Mouse (Mus musculus) kidney, embryonic 16.5 days (tissue): ENCODE results near the gene Rnf227. TPM values are rescaled to one million over a fixed set of nuclear protein-coding genes. Genes with fewer than 3 reads are reported as not detected.

Experiments used
- polyA plus RNA-seq: library from polyadenylated mRNA; unstranded; fragments of >200 nt; fragmentation: Nextera tagmentation; extraction: Ambion mirVana; gene quantifications from 2 replicates; pipeline ENCODE4 v1.2.1, GENCODE M21; 2015

Rnf227 gene
- polyA plus RNA-seq, 1 experiment from 2014 or later: 17.8 TPM

Other genes starting within 250 kb of the Rnf227 start
- gene Per1, start 245.2 kb upstream of the Rnf227 start, polyA plus RNA-seq: 11.4 and 15.6 TPM in 2 replicates
- gene Hes7, start 220.1 kb upstream of the Rnf227 start, polyA plus RNA-seq: 0.39 and 0.51 TPM in 2 replicates
- 0.33 and 0.42 TPM in 2 replicates for gene 9130213A22Rik, start 217.9 kb upstream of the Rnf227 start, polyA plus RNA-seq
- 0.32 and 0.76 TPM in 2 replicates for gene Aloxe3, start 214.6 kb upstream of the Rnf227 start, polyA plus RNA-seq
- gene Alox12b, start 183.5 kb upstream of the Rnf227 start, polyA plus RNA-seq: 0.30 and 0.41 TPM in 2 replicates
- gene Alox8, start 142.6 kb upstream of the Rnf227 start, polyA plus RNA-seq: 0.46 and 0.72 TPM in 2 replicates
- 0.17 and 0.27 TPM in 2 replicates for gene Gucy2e, start 103.4 kb upstream of the Rnf227 start, polyA plus RNA-seq
- gene Cntrob, start 16.7 kb upstream of the Rnf227 start, polyA plus RNA-seq: 22.4 and 23.2 TPM in 2 replicates
- 166 and 172 TPM in 2 replicates for gene Trappc1, start 16.5 kb upstream of the Rnf227 start, polyA plus RNA-seq
- 3.3 and 3.8 TPM in 2 replicates for gene Kcnab3, start 14.2 kb upstream of the Rnf227 start, polyA plus RNA-seq
- gene Chd3, start 28.9 kb downstream of the Rnf227 start, polyA plus RNA-seq: 58.6 and 67.2 TPM in 2 replicates
- 142 and 150 TPM in 2 replicates for gene Naa38, start 55.0 kb downstream of the Rnf227 start, polyA plus RNA-seq
- 34.0 and 37.3 TPM in 2 replicates for gene Cyb5d1, start 55.2 kb downstream of the Rnf227 start, polyA plus RNA-seq
- 46.5 and 47.7 TPM in 2 replicates for gene Tmem88, start 57.8 kb downstream of the Rnf227 start, polyA plus RNA-seq
- gene Kdm6b, start 73.2 kb downstream of the Rnf227 start, polyA plus RNA-seq: 26.0 and 31.3 TPM in 2 replicates
- 0.69 and 0.90 TPM in 2 replicates for gene Dnah2, start 208.6 kb downstream of the Rnf227 start, polyA plus RNA-seq
- gene Efnb3, start 219.7 kb downstream of the Rnf227 start, polyA plus RNA-seq: 11.8 and 12.6 TPM in 2 replicates
- 29.3 and 30.3 TPM in 2 replicates for gene Wrap53, start 239.8 kb downstream of the Rnf227 start, polyA plus RNA-seq
- gene Trp53, start 239.9 kb downstream of the Rnf227 start, polyA plus RNA-seq: 191 and 205 TPM in 2 replicates